Mouse (Mus musculus) limb, embryonic 14.5 days (tissue): ENCODE measurements around the gene Mboat7. TPM values are rescaled to one million over a fixed set of nuclear protein-coding genes. Genes with fewer than 3 reads are reported as not detected.

Experiments used
- ATAC-seq: fragments of 200-750 bp; cut with Nextera tagmentation; 2 replicates; pipeline ENCODE4 v1.8.0; 2017; ENCODE audit warnings: low read depth, moderate number of reproducible peaks, moderate TSS enrichment; ENCODE audit not compliant: low FRiP score
- DNase-seq: peaks from one replicate; pipeline ENCODE4 v3.0.0-alpha.2; 2015; ENCODE audit warnings: low spot score
- H3K27ac ChIP-seq: fragments of 300-500 bp; sonication (generic); replicated peaks from 2 replicates; pipeline ENCODE4 v1.5.1; 2014; ENCODE audit warnings: low read depth, mild to moderate bottlenecking, low read length, moderate library complexity, mixed read lengths
- H3K27me3 ChIP-seq: fragments of 300-500 bp; sonication (generic); 2 replicates; pipeline ENCODE4 v1.6.1; 2014; ENCODE audit warnings: low read length, mixed read lengths; ENCODE audit not compliant: control insufficient read depth, insufficient read depth
- H3K36me3 ChIP-seq: fragments of 300-500 bp; sonication (generic); 2 replicates; pipeline ENCODE4 v1.6.1; 2014; ENCODE audit warnings: mild to moderate bottlenecking, low read length, moderate library complexity, mixed read lengths; ENCODE audit not compliant: control insufficient read depth, insufficient read depth
- H3K4me1 ChIP-seq: fragments of 300-500 bp; sonication (generic); 2 replicates; pipeline ENCODE4 v1.6.1; 2014; ENCODE audit warnings: antibody characterized with exemption, low read length, mixed read lengths; ENCODE audit not compliant: control insufficient read depth, insufficient read depth
- H3K4me2 ChIP-seq: fragments of 300-500 bp; sonication (generic); replicated peaks from 2 replicates; pipeline ENCODE4 v1.6.1; 2014; ENCODE audit warnings: low read depth, mild to moderate bottlenecking, low read length, moderate library complexity; ENCODE audit not compliant: severe bottlenecking
- H3K4me3 ChIP-seq: fragments of 300-500 bp; sonication (generic); replicated peaks from 2 replicates; pipeline ENCODE4 v1.5.1; 2014; ENCODE audit warnings: low read length
- H3K9ac ChIP-seq: fragments of 300-500 bp; sonication (generic); 2 replicates; pipeline ENCODE4 v1.6.1; 2014; ENCODE audit warnings: mild to moderate bottlenecking, low read depth, low read length, moderate library complexity; ENCODE audit not compliant: severe bottlenecking
- H3K9me3 ChIP-seq: fragments of 300-500 bp; sonication (generic); 2 replicates; pipeline ENCODE4 v1.6.1; 2016; ENCODE audit warnings: low read length; ENCODE audit not compliant: control insufficient read depth
- POLR2A ChIP-seq: fragments of 200-500 bp; IDR thresholded peaks from 2 replicates; pipeline ENCODE4 v1.8.0; 2012; ENCODE audit warnings: inconsistent platforms, mild to moderate bottlenecking, moderate library complexity, borderline replicate concordance; ENCODE audit not compliant: insufficient read depth, insufficient read length; ENCODE audit errors: extremely low read depth
- WGBS: fragments of 180-500 bp; shearing (Covaris S2); extraction: QIAGEN DNeasy Blood & Tissue Kit; methylation state at CpG from one replicate; pipeline ENCODE4 v1.1.7; 2014; 5-methylcytosine and 5-hydroxymethylcytosine counted together
- polyA plus RNA-seq, 2 experiments: library from polyadenylated mRNA; depleted of rRNA in 1 of 2; stranded (reverse) in 1 of 2; unstranded in 1 of 2; fragments of >200 nt; fragmentation: Nextera tagmentation in 1 of 2; extraction: Ambion mirVana in 1 of 2; gene quantifications; 2 replicates each; pipeline versions ENCODE4 v1.2.1 to v1.2.3; 2012 to 2014

Mboat7 gene
- polyA plus RNA-seq, 2 experiments: 53.3 to 73.9 TPM

- peak; percentile 97 for ATAC-seq
- Histone ChIP-seq H3K36me3 (peaks cover 28% of the 10 kb centered on the region), H3K9ac (peak within 1 kb of the TSS; percentile 73), H3K4me2 (peak within 1 kb of the TSS; percentile 72), H3K27ac (peak within 1 kb of the TSS; percentile 77), H3K4me3 (peak within 1 kb of the TSS; percentile 66), H3K9me3 (no peaks in the 10 kb centered on the region), H3K4me1 (peaks cover 17% of the 10 kb centered on the region), H3K27me3 (no peaks in the 10 kb centered on the region)
- WGBS: 4% methylated on average over 45 of the region's 45 CpGs
- peak; percentile 99 for DNase-seq
- peak; percentile 24; the same call in 1 of the 2 replicates for TF ChIP-seq POLR2A
Measured at GRCm38 (mm10) chr7:3665215-3666114, 27.9 kb downstream of the Mboat7 start, which contains the start of gene Leng1. Gene Leng1, minus strand, starts transcription at chr7:3665840.

GRCm38 (mm10) chr7:3664524-3665214 is 28.7 kb downstream of the Mboat7 start:
- Histone ChIP-seq H3K27me3 (no peaks in the 10 kb centered on the region), H3K4me3 (peak overlapping the region; percentile 66), H3K27ac (peak overlapping the region; percentile 77), H3K36me3 (peaks cover 36% of the 10 kb centered on the region), H3K9ac (peak overlapping the region; percentile 73), H3K4me2 (peak overlapping the region; percentile 72), H3K4me1 (peaks cover 17% of the 10 kb centered on the region), H3K9me3 (no peaks in the 10 kb centered on the region)
- WGBS: 34% methylated on average over 15 of the region's 15 CpGs
- peak; percentile 7 for ATAC-seq
- DNase-seq: peak; percentile 16
- TF ChIP-seq POLR2A: no peak

- H3K9ac ChIP-seq: no peak overlapping the region
- H3K9me3 ChIP-seq: no peaks in the 10 kb centered on the region
- peaks cover 95% of the 10 kb centered on the region for H3K36me3 ChIP-seq
- no peak overlapping the region for H3K4me2 ChIP-seq
- no peaks in the 10 kb centered on the region for H3K27me3 ChIP-seq
- H3K27ac ChIP-seq: no peak overlapping the region
- no peak for ATAC-seq
- TF ChIP-seq POLR2A: no peak
- WGBS: 94% methylated on average over 14 of the region's 14 CpGs
- H3K4me3 ChIP-seq: no peak overlapping the region
- no peak for DNase-seq
- H3K4me1 ChIP-seq: peaks cover 2% of the 10 kb centered on the region; the same call in 1 of the 2 replicates
Measured at GRCm38 (mm10) chr7:3658578-3658977, 34.7 kb downstream of the Mboat7 start.

GRCm38 (mm10) chr7:3656966-3657365 is 36.4 kb downstream of the Mboat7 start:
- 90% methylated on average over 4 of the region's 4 CpGs for WGBS
- Histone ChIP-seq H3K9me3 (no peaks in the 10 kb centered on the region), H3K4me3 (no peak overlapping the region)

GRCm38 (mm10) chr7:3646641-3647040 is 46.7 kb downstream of the Mboat7 start:
- Histone ChIP-seq H3K4me3 (peak overlapping the region; percentile 95), H3K27ac (no peak overlapping the region), H3K4me2 (peak overlapping the region; percentile 61), H3K36me3 (peaks cover 33% of the 10 kb centered on the region), H3K4me1 (peaks cover 27% of the 10 kb centered on the region), H3K9ac (peak overlapping the region; percentile 98), H3K27me3 (no peaks in the 10 kb centered on the region), H3K9me3 (no peaks in the 10 kb centered on the region)
- no peak for TF ChIP-seq POLR2A
- 66% methylated on average over 4 of the region's 4 CpGs for WGBS
- ATAC-seq (no peak), DNase-seq (no peak)

More at GRCm38 (mm10) chr7:3656966-3657365, 36.4 kb downstream of the Mboat7 start:
- Histone ChIP-seq H3K27ac (no peak overlapping the region), H3K4me2 (no peak overlapping the region), H3K36me3 (peaks cover 98% of the 10 kb centered on the region), H3K4me1 (no peaks in the 10 kb centered on the region), H3K9ac (no peak overlapping the region), H3K27me3 (no peaks in the 10 kb centered on the region)
- no peak for ATAC-seq
- no peak for TF ChIP-seq POLR2A
- DNase-seq: no peak
